Mouse (Mus musculus): ENCODE measurements around the gene Hspa1l. TPM values are rescaled to one million over a fixed set of nuclear protein-coding genes. Genes with fewer than 3 reads are reported as not detected.
"Not testable (repeated sequence)": the region's sequence is repeated elsewhere in the genome, so short reads cannot be mapped to it uniquely, and the experiment has no call there.

Hspa1l gene
- polyA plus RNA-seq, 1 experiment, result 0.58 TPM

DNA sequence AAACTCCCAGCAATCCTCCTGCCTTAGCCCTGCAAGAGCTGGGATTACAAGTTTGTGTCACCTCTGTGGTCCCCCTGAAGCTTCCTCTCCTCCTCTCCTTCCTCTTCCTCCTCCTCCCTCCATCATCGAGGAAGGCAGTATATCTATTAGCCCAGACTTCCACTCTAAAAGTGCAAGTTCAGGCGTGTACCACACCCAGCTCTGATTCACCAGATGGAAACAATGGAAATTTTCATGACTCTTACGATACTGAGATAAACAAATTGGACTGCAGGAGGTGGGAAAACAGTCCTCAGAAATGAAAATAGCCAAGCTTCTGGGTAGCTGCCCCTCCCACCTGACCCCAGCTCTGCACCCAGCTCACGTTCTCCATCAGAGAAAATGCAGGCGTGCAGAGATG, 6.9 kb upstream of the Hspa1l start:
- DNase-seq, result no peak
- TF ChIP-seq CTCF (conservative IDR thresholded peaks at IDR 0.05; ENCODE audit: insufficient read depth, insufficient read length, low read depth, low read length) (no peak), POLR2A (IDR thresholded peaks at IDR 0.05; ENCODE audit: low read depth, low read length) (no peak)
- 0 out of 2 replicates have a peak, but pooled peaks cover 5% of the 10 kb centered on the region for H3K4me1 ChIP-seq (ENCODE audit: control insufficient read depth, insufficient read depth, low read length)
- WGBS, result 69% methylated on average over 5 of the region's 5 CpGs
- no peaks in the 10 kb centered on the region for H3K36me3 ChIP-seq (ENCODE audit: control insufficient read depth, insufficient read depth, low read length)
- no peaks in the 10 kb centered on the region for H3K27me3 ChIP-seq (replicated peaks; ENCODE audit: control insufficient read depth, insufficient read depth, low read length)
- peak overlapping the region; percentile 15; the same call in 1 of the 2 replicates for H3K27ac ChIP-seq (ENCODE audit: insufficient read depth, low read depth, low read length)
- H3K4me3 ChIP-seq (ENCODE audit: insufficient read depth, low read depth, low read length), result no peak overlapping the region

DNA sequence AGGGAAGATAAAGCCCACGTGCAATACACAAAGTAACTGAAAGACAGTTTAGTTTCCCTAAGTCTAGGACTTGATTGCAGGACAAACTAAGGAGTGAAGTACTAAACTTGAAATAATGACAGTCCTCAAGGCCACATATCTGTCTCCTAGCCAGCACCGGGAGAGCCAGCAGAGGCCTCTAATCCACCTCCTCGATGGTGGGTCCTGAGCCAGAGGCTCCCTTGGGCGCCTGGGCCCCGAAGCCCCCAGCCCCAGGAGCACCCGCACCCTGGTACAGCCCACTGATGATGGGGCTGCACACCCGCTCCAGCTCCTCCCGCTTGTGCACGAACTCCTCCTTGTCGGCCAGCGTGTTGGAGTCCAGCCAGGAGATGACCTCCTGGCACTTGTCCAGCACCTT, 2.7 kb upstream of the Hspa1l start, which contains the start of gene Gm20481:
TSS of gene Gm20481 (plus strand) at position 91 of the 400 bp plus-strand sequence.
- DNase-seq; H3K27ac ChIP-seq (ENCODE audit: insufficient read depth, low read depth, low read length); H3K27me3 ChIP-seq (replicated peaks; ENCODE audit: control insufficient read depth, insufficient read depth, low read length); H3K4me1 ChIP-seq (ENCODE audit: control insufficient read depth, insufficient read depth, low read length); H3K4me3 ChIP-seq (ENCODE audit: insufficient read depth, low read depth, low read length); H3K36me3 ChIP-seq (ENCODE audit: control insufficient read depth, insufficient read depth, low read length): not testable (repeated sequence)
- WGBS, result 68% methylated on average over 9 of the region's 11 CpGs

DNA sequence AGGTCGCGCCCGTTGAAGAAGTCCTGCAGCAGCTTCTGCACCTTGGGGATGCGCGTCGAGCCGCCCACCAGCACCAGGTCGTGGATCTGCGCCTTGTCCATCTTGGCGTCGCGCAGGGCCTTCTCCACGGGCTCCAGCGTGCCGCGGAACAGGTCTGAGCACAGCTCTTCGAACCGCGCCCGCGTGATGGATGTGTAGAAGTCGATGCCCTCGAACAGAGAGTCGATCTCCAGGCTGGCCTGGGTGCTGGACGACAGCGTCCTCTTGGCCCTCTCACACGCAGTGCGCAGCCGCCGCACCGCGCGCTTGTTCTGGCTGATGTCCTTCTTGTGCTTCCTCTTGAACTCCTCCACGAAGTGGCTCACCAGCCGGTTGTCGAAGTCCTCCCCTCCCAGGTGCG, 1.7 kb upstream of the Hspa1l start:
- not testable (repeated sequence) for H3K27ac ChIP-seq (ENCODE audit: insufficient read depth, low read depth, low read length); H3K27me3 ChIP-seq (replicated peaks; ENCODE audit: control insufficient read depth, insufficient read depth, low read length); H3K36me3 ChIP-seq (ENCODE audit: control insufficient read depth, insufficient read depth, low read length); H3K4me1 ChIP-seq (ENCODE audit: control insufficient read depth, insufficient read depth, low read length); H3K4me3 ChIP-seq (ENCODE audit: insufficient read depth, low read depth, low read length); DNase-seq
- WGBS, result 35% methylated on average over 25 of the region's 37 CpGs

DNA sequence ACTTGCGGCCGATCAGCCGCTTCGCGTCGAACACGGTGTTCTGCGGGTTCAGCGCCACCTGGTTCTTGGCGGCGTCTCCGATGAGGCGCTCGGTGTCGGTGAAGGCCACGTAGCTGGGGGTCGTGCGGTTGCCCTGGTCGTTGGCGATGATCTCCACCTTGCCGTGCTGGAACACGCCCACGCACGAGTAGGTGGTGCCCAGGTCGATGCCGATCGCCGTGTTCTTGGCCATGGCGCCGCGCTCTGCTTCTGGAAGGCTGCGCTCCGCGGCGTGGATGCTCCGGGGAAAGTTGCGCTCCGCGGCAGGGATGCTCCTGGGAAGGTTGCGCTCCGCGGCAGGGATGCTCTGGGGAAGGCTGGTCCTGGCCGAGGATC, 822 bp upstream of the Hspa1l start:
- H3K4me3 ChIP-seq (ENCODE audit: insufficient read depth, low read depth, low read length), result peak overlapping the region; percentile 21; the same call in 1 of the 2 replicates
- not testable (repeated sequence) for H3K27ac ChIP-seq (ENCODE audit: insufficient read depth, low read depth, low read length); H3K27me3 ChIP-seq (replicated peaks; ENCODE audit: control insufficient read depth, insufficient read depth, low read length); H3K4me1 ChIP-seq (ENCODE audit: control insufficient read depth, insufficient read depth, low read length); H3K36me3 ChIP-seq (ENCODE audit: control insufficient read depth, insufficient read depth, low read length); DNase-seq
- WGBS, result under 1% methylated on average over 27 of the region's 43 CpGs

DNA sequence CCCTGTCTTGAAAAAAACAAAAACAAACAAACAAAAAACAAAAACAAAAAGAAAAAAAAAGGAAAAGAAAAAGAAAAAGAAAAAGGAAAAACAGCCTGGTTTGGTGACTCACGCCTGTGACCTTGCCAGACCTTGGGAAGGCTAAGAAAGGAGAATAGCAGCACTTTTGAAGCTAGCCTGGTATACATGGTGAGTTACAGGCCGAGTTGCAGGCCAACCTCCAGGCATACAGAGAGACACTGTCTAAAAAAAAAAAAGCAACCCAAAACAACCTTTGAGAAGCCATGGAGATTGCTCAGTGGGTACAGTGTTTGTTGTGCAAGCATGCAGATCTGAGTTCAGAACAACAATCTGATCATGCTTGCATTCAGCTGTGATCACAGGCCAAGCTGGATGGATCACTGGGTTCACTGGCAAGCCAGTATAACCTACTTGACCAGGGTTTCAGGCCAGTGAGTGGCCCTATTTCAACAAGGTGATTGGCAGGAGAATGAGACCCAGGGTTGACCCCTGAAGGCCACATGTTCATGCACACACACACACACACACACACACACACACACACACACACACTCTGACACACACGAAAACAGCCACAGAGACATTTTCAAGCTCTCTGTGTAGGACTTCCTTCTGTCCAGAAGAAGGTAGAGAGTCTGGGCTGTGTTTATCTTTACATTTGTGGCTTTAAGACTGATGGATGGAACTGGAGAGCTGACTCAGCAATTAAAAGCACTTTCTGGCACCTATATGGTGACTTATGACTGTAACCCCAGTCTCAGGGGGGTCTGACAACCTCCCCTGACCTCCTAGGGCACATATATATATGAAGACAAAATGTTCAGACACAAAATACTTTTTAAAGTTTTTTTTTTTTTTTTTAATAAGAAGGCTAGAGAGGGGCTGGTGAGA, 3.3 kb downstream of the Hspa1l start:
- Histone ChIP-seq H3K4me1 (ENCODE audit: control insufficient read depth, insufficient read depth, low read length) (peaks cover 16% of the 10 kb centered on the region; the same call in 1 of the 2 replicates), H3K27me3 (replicated peaks; ENCODE audit: control insufficient read depth, insufficient read depth, low read length) (no peaks in the 10 kb centered on the region), H3K27ac (ENCODE audit: insufficient read depth, low read depth, low read length) (peak overlapping the region; percentile 40; the same call in 1 of the 2 replicates), H3K36me3 (ENCODE audit: control insufficient read depth, insufficient read depth, low read length) (no peaks in the 10 kb centered on the region), H3K4me3 (ENCODE audit: insufficient read depth, low read depth, low read length) (no peak overlapping the region)
- DNase-seq, result no peak
- 67% methylated on average over 3 of the region's 3 CpGs for WGBS
- TF ChIP-seq CTCF (conservative IDR thresholded peaks at IDR 0.05; ENCODE audit: insufficient read depth, insufficient read length, low read depth, low read length) (no peak), POLR2A (IDR thresholded peaks at IDR 0.05; ENCODE audit: low read depth, low read length) (no peak)

DNA sequence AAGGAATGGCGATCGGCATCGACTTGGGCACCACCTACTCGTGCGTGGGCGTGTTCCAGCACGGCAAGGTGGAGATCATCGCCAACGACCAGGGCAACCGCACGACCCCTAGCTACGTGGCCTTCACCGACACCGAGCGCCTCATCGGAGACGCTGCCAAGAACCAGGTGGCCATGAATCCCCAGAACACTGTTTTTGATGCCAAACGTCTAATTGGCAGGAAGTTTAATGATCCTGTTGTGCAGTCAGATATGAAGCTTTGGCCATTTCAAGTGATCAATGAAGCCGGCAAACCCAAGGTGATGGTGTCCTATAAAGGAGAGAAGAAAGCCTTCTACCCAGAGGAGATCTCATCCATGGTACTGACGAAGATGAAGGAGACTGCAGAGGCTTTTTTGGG, 4.5 kb downstream of the Hspa1l start:
- Histone ChIP-seq H3K36me3 (ENCODE audit: control insufficient read depth, insufficient read depth, low read length) (no peaks in the 10 kb centered on the region), H3K4me1 (ENCODE audit: control insufficient read depth, insufficient read depth, low read length) (peaks cover 18% of the 10 kb centered on the region; the same call in 1 of the 2 replicates), H3K27ac (ENCODE audit: insufficient read depth, low read depth, low read length) (no peak overlapping the region), H3K4me3 (ENCODE audit: insufficient read depth, low read depth, low read length) (no peak overlapping the region), H3K27me3 (replicated peaks; ENCODE audit: control insufficient read depth, insufficient read depth, low read length) (no peaks in the 10 kb centered on the region)
- DNase-seq, result no peak
- TF ChIP-seq CTCF (conservative IDR thresholded peaks at IDR 0.05; ENCODE audit: insufficient read depth, insufficient read length, low read depth, low read length) (no peak), POLR2A (IDR thresholded peaks at IDR 0.05; ENCODE audit: low read depth, low read length) (no peak)
- 93% methylated on average over 20 of the region's 20 CpGs for whole genome bisulfite sequencing

DNA sequence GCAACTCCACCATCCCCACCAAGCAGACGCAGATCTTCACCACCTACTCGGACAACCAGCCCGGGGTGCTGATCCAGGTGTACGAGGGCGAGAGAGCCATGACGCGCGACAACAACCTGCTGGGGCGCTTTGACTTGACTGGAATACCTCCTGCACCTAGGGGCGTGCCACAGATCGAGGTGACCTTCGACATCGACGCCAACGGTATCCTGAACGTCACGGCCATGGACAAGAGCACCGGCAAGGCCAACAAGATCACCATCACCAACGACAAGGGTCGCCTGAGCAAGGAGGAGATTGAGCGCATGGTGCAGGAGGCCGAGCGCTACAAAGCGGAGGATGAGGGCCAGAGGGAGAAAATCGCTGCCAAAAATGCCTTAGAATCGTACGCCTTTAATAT, 5.7 kb downstream of the Hspa1l start:
- WGBS, result 86% methylated on average over 27 of the region's 27 CpGs
- no peaks in the 10 kb centered on the region for H3K36me3 ChIP-seq (ENCODE audit: control insufficient read depth, insufficient read depth, low read length)
- H3K27ac ChIP-seq (ENCODE audit: insufficient read depth, low read depth, low read length), result no peak overlapping the region
- TF ChIP-seq CTCF (conservative IDR thresholded peaks at IDR 0.05; ENCODE audit: insufficient read depth, insufficient read length, low read depth, low read length), result no peak
- no peak for TF ChIP-seq POLR2A (IDR thresholded peaks at IDR 0.05; ENCODE audit: low read depth, low read length)
- H3K4me1 ChIP-seq (ENCODE audit: control insufficient read depth, insufficient read depth, low read length), result peaks cover 22% of the 10 kb centered on the region; the same call in 1 of the 2 replicates
- DNase-seq, result no peak
- H3K27me3 ChIP-seq (replicated peaks; ENCODE audit: control insufficient read depth, insufficient read depth, low read length), result no peaks in the 10 kb centered on the region
- no peak overlapping the region for H3K4me3 ChIP-seq (ENCODE audit: insufficient read depth, low read depth, low read length)

Measured in kidney, adult 2 months (tissue).